Mouse (Mus musculus) retina, adult 2 months (tissue): Measurements from ENCODE around the gene Mad2l2.
"Not testable (repeated sequence)": the region's sequence is repeated elsewhere in the genome, so short reads cannot be mapped to it uniquely, and the experiment has no call there.

Experiments used
- DNase-seq: peaks from one replicate; pipeline ENCODE4 v3.0.0-alpha.2; 2012; ENCODE audit warnings: low read depth, low spot score

The Mad2l2 gene

GRCm38 (mm10) chr4:148169586-148169985, 39.4 kb downstream of the Mad2l2 start:
- DNase-seq = no peak

- DNase-seq = no peak
These were observed 40.7 kb downstream of the Mad2l2 start for GRCm38 (mm10) chr4:148170842-148171241.

GRCm38 (mm10) chr4:148171261-148171660, 41.1 kb downstream of the Mad2l2 start:
- peak; percentile 69 for DNase-seq

GRCm38 (mm10) chr4:148173811-148174494, 43.8 kb downstream of the Mad2l2 start:
- DNase-seq = no peak

GRCm38 (mm10) chr4:148174495-148174862, 44.3 kb downstream of the Mad2l2 start:
- DNase-seq = no peak

GRCm38 (mm10) chr4:148176603-148177002, 46.4 kb downstream of the Mad2l2 start:
- not testable (repeated sequence) for DNase-seq

GRCm38 (mm10) chr4:148177716-148178115, 47.5 kb downstream of the Mad2l2 start:
- no peak for DNase-seq

- DNase-seq = no peak
These were observed 51.3 kb downstream of the Mad2l2 start for GRCm38 (mm10) chr4:148181483-148181882.

GRCm38 (mm10) chr4:148182363-148182762, 52.2 kb downstream of the Mad2l2 start:
- DNase-seq = no peak

GRCm38 (mm10) chr4:148184564-148184963, 54.4 kb downstream of the Mad2l2 start:
- DNase-seq = no peak

GRCm38 (mm10) chr4:148185819-148186218, 55.6 kb downstream of the Mad2l2 start:
- no peak for DNase-seq

GRCm38 (mm10) chr4:148188767-148189166, 58.6 kb downstream of the Mad2l2 start:
- not testable (repeated sequence) for DNase-seq

- no peak for DNase-seq
These were observed 62.6 kb downstream of the Mad2l2 start for GRCm38 (mm10) chr4:148192707-148193245.

GRCm38 (mm10) chr4:148194400-148194799, 64.2 kb downstream of the Mad2l2 start:
- DNase-seq = no peak
